Mouse (Mus musculus): ENCODE measurements around the gene Tanc1. TPM values are rescaled to one million over a fixed set of nuclear protein-coding genes. Genes with fewer than 3 reads are reported as not detected.

Tanc1 gene
- total and polyA plus RNA-seq, 3 experiments, result 0.03 to 6.9 (median 0.49) TPM

DNA sequence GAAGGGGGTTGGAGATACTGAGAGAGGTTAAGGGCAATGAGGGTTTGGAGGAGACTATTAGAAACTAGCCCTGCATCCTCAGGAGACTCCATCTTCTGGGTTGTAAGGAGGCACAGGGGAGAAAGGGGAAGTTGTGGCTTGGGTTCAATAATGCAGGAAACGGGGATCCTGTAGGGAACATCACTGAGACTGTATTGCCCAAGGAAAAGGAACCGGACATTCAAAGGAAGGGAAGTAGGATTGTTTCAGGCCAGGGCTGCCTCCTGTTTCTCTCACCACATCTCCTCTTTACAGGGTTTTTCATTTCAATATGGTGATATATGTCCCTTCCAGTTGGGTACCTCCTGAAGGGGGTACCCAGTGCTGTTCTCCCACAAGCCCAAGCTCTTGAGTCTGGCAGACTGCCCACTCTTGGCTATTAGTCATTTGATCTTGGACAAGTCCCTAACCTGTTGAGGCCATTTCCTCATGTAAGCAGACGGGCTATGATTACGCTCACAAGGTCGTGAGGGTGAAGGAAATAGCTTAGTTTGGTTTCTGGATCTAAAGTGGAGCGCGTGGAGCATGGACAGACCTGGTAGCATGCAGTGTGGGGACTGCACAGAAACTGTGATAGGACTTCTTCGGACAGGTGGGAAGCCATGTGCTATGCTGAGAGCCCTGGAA is 191.0 kb downstream of the Tanc1 start:
- TF ChIP-seq TAL1 (conservative IDR thresholded peaks at IDR 0.05; ENCODE audit: low read depth, low read length), result no peak
- TF ChIP-seq GATA2 (IDR thresholded peaks at IDR 0.05; ENCODE audit: borderline replicate concordance, low read depth, low read length), result no peak
- no peak for TF ChIP-seq CTCF (IDR thresholded peaks at IDR 0.05; ENCODE audit: low read depth, low read length)
- no peak for TF ChIP-seq POLR2AphosphoS5 (IDR thresholded peaks at IDR 0.05; ENCODE audit: insufficient replicate concordance, low read depth, low read length)
- TF ChIP-seq GATA1 (IDR thresholded peaks at IDR 0.05; ENCODE audit: borderline replicate concordance, low read length), result no peak
- DNase-seq (ENCODE audit: low spot score) (no peak), ATAC-seq (ENCODE audit: extremely low read depth, insufficient number of reproducible peaks, low FRiP score, poor library complexity, severe bottlenecking) (no peak)
- Histone ChIP-seq H3K4me1 (ENCODE audit: insufficient read depth, low read depth, low read length) (peaks cover 4% of the 10 kb centered on the region), H3K27me3 (ENCODE audit: insufficient read depth, low read length) (peaks cover 13% of the 10 kb centered on the region), H3K4me3 (ENCODE audit: low read depth, low read length) (no peak overlapping the region), H3K9me3 (replicated peaks) (no peaks in the 10 kb centered on the region), H3K36me3 (replicated peaks) (no peaks in the 10 kb centered on the region)

- peaks cover 25% of the 10 kb centered on the region for H3K27me3 ChIP-seq (ENCODE audit: insufficient read depth, low read length)
- TF ChIP-seq CTCF (IDR thresholded peaks at IDR 0.05; ENCODE audit: low read depth, low read length) (no peak), GATA2 (IDR thresholded peaks at IDR 0.05; ENCODE audit: borderline replicate concordance, low read depth, low read length) (no peak), GATA1 (IDR thresholded peaks at IDR 0.05; ENCODE audit: borderline replicate concordance, low read length) (no peak), TAL1 (conservative IDR thresholded peaks at IDR 0.05; ENCODE audit: low read depth, low read length) (no peak), POLR2AphosphoS5 (IDR thresholded peaks at IDR 0.05; ENCODE audit: insufficient replicate concordance, low read depth, low read length) (no peak)
- ATAC-seq (ENCODE audit: extremely low read depth, insufficient number of reproducible peaks, low FRiP score, poor library complexity, severe bottlenecking) (no peak), DNase-seq (ENCODE audit: low spot score) (no peak)
- H3K9me3 ChIP-seq (replicated peaks), result no peaks in the 10 kb centered on the region
- no peaks in the 10 kb centered on the region for H3K36me3 ChIP-seq (replicated peaks)
- peaks cover 4% of the 10 kb centered on the region for H3K4me1 ChIP-seq (ENCODE audit: insufficient read depth, low read depth, low read length)
- H3K4me3 ChIP-seq (ENCODE audit: low read depth, low read length), result no peak overlapping the region
Observed at GRCm38 (mm10) chr2:59805595-59805994, 193.8 kb downstream of the Tanc1 start.

- ATAC-seq (ENCODE audit: extremely low read depth, insufficient number of reproducible peaks, low FRiP score, poor library complexity, severe bottlenecking), result no peak
- Histone ChIP-seq H3K4me1 (ENCODE audit: insufficient read depth, low read depth, low read length) (peaks cover under 1% of the 10 kb centered on the region), H3K36me3 (replicated peaks) (no peaks in the 10 kb centered on the region), H3K9me3 (replicated peaks) (no peaks in the 10 kb centered on the region), H3K4me3 (ENCODE audit: low read depth, low read length) (no peak overlapping the region), H3K27me3 (ENCODE audit: insufficient read depth, low read length) (peaks cover 28% of the 10 kb centered on the region)
- DNase-seq (ENCODE audit: low spot score), result no peak
- no peak for TF ChIP-seq POLR2AphosphoS5 (IDR thresholded peaks at IDR 0.05; ENCODE audit: insufficient replicate concordance, low read depth, low read length)
- TF ChIP-seq GATA1 (IDR thresholded peaks at IDR 0.05; ENCODE audit: borderline replicate concordance, low read length), result no peak
- no peak for TF ChIP-seq TAL1 (conservative IDR thresholded peaks at IDR 0.05; ENCODE audit: low read depth, low read length)
- no peak for TF ChIP-seq GATA2 (IDR thresholded peaks at IDR 0.05; ENCODE audit: borderline replicate concordance, low read depth, low read length)
- TF ChIP-seq CTCF (IDR thresholded peaks at IDR 0.05; ENCODE audit: low read depth, low read length), result no peak
Observed at GRCm38 (mm10) chr2:59806038-59806437, 194.2 kb downstream of the Tanc1 start.

GRCm38 (mm10) chr2:59808608-59809007 is 196.8 kb downstream of the Tanc1 start:
- ATAC-seq (ENCODE audit: extremely low read depth, insufficient number of reproducible peaks, low FRiP score, poor library complexity, severe bottlenecking) (no peak), DNase-seq (ENCODE audit: low spot score) (no peak)
- peaks cover 21% of the 10 kb centered on the region for H3K27me3 ChIP-seq (ENCODE audit: insufficient read depth, low read length)
- no peaks in the 10 kb centered on the region for H3K9me3 ChIP-seq (replicated peaks)
- H3K4me1 ChIP-seq (ENCODE audit: insufficient read depth, low read depth, low read length), result no peaks in the 10 kb centered on the region
- H3K36me3 ChIP-seq (replicated peaks), result no peaks in the 10 kb centered on the region
- no peak overlapping the region for H3K4me3 ChIP-seq (ENCODE audit: low read depth, low read length)
- TF ChIP-seq TAL1 (conservative IDR thresholded peaks at IDR 0.05; ENCODE audit: low read depth, low read length) (no peak), GATA1 (IDR thresholded peaks at IDR 0.05; ENCODE audit: borderline replicate concordance, low read length) (no peak), CTCF (IDR thresholded peaks at IDR 0.05; ENCODE audit: low read depth, low read length) (no peak), POLR2AphosphoS5 (IDR thresholded peaks at IDR 0.05; ENCODE audit: insufficient replicate concordance, low read depth, low read length) (no peak), GATA2 (IDR thresholded peaks at IDR 0.05; ENCODE audit: borderline replicate concordance, low read depth, low read length) (no peak)

DNA sequence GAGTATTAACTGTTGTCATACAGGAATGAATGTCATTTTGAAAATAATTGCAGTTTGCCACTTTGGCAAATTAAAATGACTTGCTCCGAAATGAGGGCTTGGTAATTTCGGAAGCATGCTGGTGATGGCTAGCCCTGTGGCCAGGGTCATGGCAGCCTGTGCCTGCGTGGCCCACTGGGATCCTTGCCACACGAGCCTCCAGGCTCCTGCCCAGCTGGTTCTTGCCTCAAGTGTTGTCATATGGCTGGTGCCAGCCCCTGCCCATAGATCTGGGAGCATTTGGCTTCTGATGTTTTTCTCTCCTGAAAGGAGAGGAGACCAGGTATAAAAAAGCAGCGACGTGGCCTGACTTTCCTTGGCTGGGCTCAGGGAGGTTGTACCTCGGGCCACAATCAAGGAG is 198.2 kb downstream of the Tanc1 start:
- no peak for ATAC-seq (ENCODE audit: extremely low read depth, insufficient number of reproducible peaks, low FRiP score, poor library complexity, severe bottlenecking)
- no peaks in the 10 kb centered on the region for H3K36me3 ChIP-seq (replicated peaks)

DNA sequence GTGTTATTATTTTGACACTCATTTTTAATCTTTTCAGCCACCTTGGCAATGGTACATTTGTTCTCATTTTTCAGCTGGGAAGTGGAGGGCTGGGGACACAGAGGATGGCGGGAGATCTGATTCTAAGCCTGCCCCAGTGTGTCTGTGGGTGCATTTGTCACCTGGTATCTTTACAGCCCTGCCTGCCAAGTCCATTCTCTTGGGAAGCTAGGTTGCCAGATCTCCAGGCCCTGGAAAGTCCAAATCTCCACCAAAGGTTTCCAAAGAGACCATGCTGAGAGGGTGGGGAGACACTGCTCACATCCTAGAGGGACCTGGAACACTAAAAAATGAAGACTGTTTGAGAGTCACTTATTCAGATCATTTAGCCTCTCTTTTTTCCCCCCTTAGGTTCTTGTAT is 199.4 kb downstream of the Tanc1 start:
- TF ChIP-seq GATA2 (IDR thresholded peaks at IDR 0.05; ENCODE audit: borderline replicate concordance, low read depth, low read length), result no peak
- TF ChIP-seq GATA1 (IDR thresholded peaks at IDR 0.05; ENCODE audit: borderline replicate concordance, low read length), result no peak
- TF ChIP-seq TAL1 (conservative IDR thresholded peaks at IDR 0.05; ENCODE audit: low read depth, low read length), result no peak
- TF ChIP-seq CTCF (IDR thresholded peaks at IDR 0.05; ENCODE audit: low read depth, low read length), result no peak
- TF ChIP-seq POLR2AphosphoS5 (IDR thresholded peaks at IDR 0.05; ENCODE audit: insufficient replicate concordance, low read depth, low read length), result no peak
- no peak overlapping the region for H3K4me3 ChIP-seq (ENCODE audit: low read depth, low read length)
- H3K4me1 ChIP-seq (ENCODE audit: insufficient read depth, low read depth, low read length), result no peaks in the 10 kb centered on the region
- H3K27me3 ChIP-seq (ENCODE audit: insufficient read depth, low read length), result peaks cover 19% of the 10 kb centered on the region
- DNase-seq (ENCODE audit: low spot score), result no peak
- no peaks in the 10 kb centered on the region for H3K36me3 ChIP-seq (replicated peaks)
- ATAC-seq (ENCODE audit: extremely low read depth, insufficient number of reproducible peaks, low FRiP score, poor library complexity, severe bottlenecking), result no peak
- no peaks in the 10 kb centered on the region for H3K9me3 ChIP-seq (replicated peaks)

More for the DNA sequence above, 198.2 kb downstream of the Tanc1 start:
- peaks cover 21% of the 10 kb centered on the region for H3K27me3 ChIP-seq (ENCODE audit: insufficient read depth, low read length)
- no peak overlapping the region for H3K4me3 ChIP-seq (ENCODE audit: low read depth, low read length)
- H3K4me1 ChIP-seq (ENCODE audit: insufficient read depth, low read depth, low read length), result no peaks in the 10 kb centered on the region
- H3K9me3 ChIP-seq (replicated peaks), result no peaks in the 10 kb centered on the region
- DNase-seq (ENCODE audit: low spot score), result no peak
- no peak for TF ChIP-seq CTCF (IDR thresholded peaks at IDR 0.05; ENCODE audit: low read depth, low read length)
- no peak for TF ChIP-seq GATA1 (IDR thresholded peaks at IDR 0.05; ENCODE audit: borderline replicate concordance, low read length)
- TF ChIP-seq GATA2 (IDR thresholded peaks at IDR 0.05; ENCODE audit: borderline replicate concordance, low read depth, low read length), result no peak
- TF ChIP-seq TAL1 (conservative IDR thresholded peaks at IDR 0.05; ENCODE audit: low read depth, low read length), result no peak
- no peak for TF ChIP-seq POLR2AphosphoS5 (IDR thresholded peaks at IDR 0.05; ENCODE audit: insufficient replicate concordance, low read depth, low read length)

Data from G1E (cell line).